Mouse (Mus musculus): ENCODE results near the gene Zfyve9. TPM values are rescaled to one million over a fixed set of nuclear protein-coding genes. Genes with fewer than 3 reads are reported as not detected.
"Not testable (repeated sequence)": the region's sequence is repeated elsewhere in the genome, so short reads cannot be mapped to it uniquely, and the experiment has no call there.

Gene Zfyve9
- polyA plus RNA-seq, 1 experiment from 2014 or later: 6.9 TPM

- H3K9ac ChIP-seq: no peak overlapping the region
- no peak overlapping the region for H3K4me2 ChIP-seq
- H3K27me3 ChIP-seq: no peaks in the 10 kb centered on the region
- peaks cover 9% of the 10 kb centered on the region; the same call in 1 of the 2 replicates for H3K36me3 ChIP-seq
- no peak overlapping the region for H3K4me3 ChIP-seq
- 91% methylated on average over 5 of the region's 5 CpGs for WGBS
- ATAC-seq (ENCODE audit: low FRiP score): no peak
- no peaks in the 10 kb centered on the region for H3K9me3 ChIP-seq
- H3K27ac ChIP-seq: no peak overlapping the region
- H3K4me1 ChIP-seq (replicated peaks): no peaks in the 10 kb centered on the region
These were observed 72.4 kb downstream of the Zfyve9 start for GRCm38 (mm10) chr4:108708209-108708608.

GRCm38 (mm10) chr4:108696934-108697333 lies 83.7 kb downstream of the Zfyve9 start:
- Histone ChIP-seq H3K27me3 (no peaks in the 10 kb centered on the region), H3K4me3 (no peak overlapping the region), H3K9me3 (no peaks in the 10 kb centered on the region), H3K9ac (no peak overlapping the region), H3K27ac (no peak overlapping the region), H3K4me2 (no peak overlapping the region), H3K36me3 (peaks cover 7% of the 10 kb centered on the region), H3K4me1 (replicated peaks) (no peaks in the 10 kb centered on the region)
- ATAC-seq (ENCODE audit: low FRiP score): no peak
- WGBS: 57% methylated on average over 3 of the region's 3 CpGs

GRCm38 (mm10) chr4:108691469-108691868 lies 89.1 kb downstream of the Zfyve9 start:
- Histone ChIP-seq H3K4me1 (replicated peaks) (no peaks in the 10 kb centered on the region), H3K4me2 (no peak overlapping the region), H3K9ac (no peak overlapping the region), H3K4me3 (no peak overlapping the region), H3K36me3 (peaks cover 36% of the 10 kb centered on the region), H3K9me3 (no peaks in the 10 kb centered on the region), H3K27me3 (no peaks in the 10 kb centered on the region), H3K27ac (no peak overlapping the region)
- ATAC-seq (ENCODE audit: low FRiP score): no peak

- no peak for ATAC-seq (ENCODE audit: low FRiP score)
- WGBS: 98% methylated on average over 3 of the region's 3 CpGs
- no peak overlapping the region for H3K4me3 ChIP-seq
- H3K27ac ChIP-seq: no peak overlapping the region
- no peak overlapping the region for H3K9ac ChIP-seq
- H3K4me2 ChIP-seq: no peak overlapping the region
- H3K36me3 ChIP-seq: peaks cover 36% of the 10 kb centered on the region
- H3K27me3 ChIP-seq: no peaks in the 10 kb centered on the region
- no peaks in the 10 kb centered on the region for H3K9me3 ChIP-seq
- H3K4me1 ChIP-seq (replicated peaks): no peaks in the 10 kb centered on the region
These were observed 90.1 kb downstream of the Zfyve9 start for GRCm38 (mm10) chr4:108690479-108690878.

- 88% methylated on average over 6 of the region's 7 CpGs for WGBS
- not testable (repeated sequence) for H3K9me3 ChIP-seq; ATAC-seq (ENCODE audit: low FRiP score); H3K4me2 ChIP-seq; H3K9ac ChIP-seq; H3K27me3 ChIP-seq; H3K4me1 ChIP-seq (replicated peaks); H3K4me3 ChIP-seq; H3K27ac ChIP-seq
- peaks cover 35% of the 10 kb centered on the region for H3K36me3 ChIP-seq
These were observed 93.5 kb downstream of the Zfyve9 start for GRCm38 (mm10) chr4:108687098-108687497.

GRCm38 (mm10) chr4:108686156-108686555 lies 94.4 kb downstream of the Zfyve9 start:
- no peak overlapping the region for H3K4me3 ChIP-seq
- no peak for ATAC-seq (ENCODE audit: low FRiP score)
- H3K36me3 ChIP-seq: peaks cover 33% of the 10 kb centered on the region
- no peak overlapping the region for H3K4me2 ChIP-seq
- no peaks in the 10 kb centered on the region for H3K4me1 ChIP-seq (replicated peaks)
- H3K27ac ChIP-seq: no peak overlapping the region
- 48% methylated on average over 3 of the region's 3 CpGs for WGBS
- H3K9ac ChIP-seq: no peak overlapping the region
- no peaks in the 10 kb centered on the region for H3K27me3 ChIP-seq
- no peaks in the 10 kb centered on the region for H3K9me3 ChIP-seq

- 79% methylated on average over 2 of the region's 2 CpGs for WGBS
- no peaks in the 10 kb centered on the region for H3K27me3 ChIP-seq
- peaks cover 28% of the 10 kb centered on the region for H3K36me3 ChIP-seq
- no peak for ATAC-seq (ENCODE audit: low FRiP score)
- H3K27ac ChIP-seq: no peak overlapping the region
- no peaks in the 10 kb centered on the region for H3K4me1 ChIP-seq (replicated peaks)
- no peak overlapping the region for H3K4me3 ChIP-seq
- H3K9me3 ChIP-seq: no peaks in the 10 kb centered on the region
- H3K4me2 ChIP-seq: no peak overlapping the region
- no peak overlapping the region for H3K9ac ChIP-seq
These were observed 116.2 kb downstream of the Zfyve9 start for GRCm38 (mm10) chr4:108664407-108664806.

GRCm38 (mm10) chr4:108638752-108639151 lies 141.8 kb downstream of the Zfyve9 start:
- no peak for ATAC-seq (ENCODE audit: low FRiP score)
- Histone ChIP-seq H3K9me3 (no peaks in the 10 kb centered on the region), H3K4me3 (no peak overlapping the region), H3K9ac (no peak overlapping the region), H3K4me1 (replicated peaks) (no peaks in the 10 kb centered on the region), H3K4me2 (no peak overlapping the region), H3K36me3 (peaks cover 79% of the 10 kb centered on the region), H3K27me3 (no peaks in the 10 kb centered on the region), H3K27ac (no peak overlapping the region)
- WGBS: 87% methylated on average over 5 of the region's 5 CpGs

GRCm38 (mm10) chr4:108637721-108638120 lies 142.9 kb downstream of the Zfyve9 start:
- H3K9ac ChIP-seq: no peak overlapping the region
- no peak overlapping the region for H3K4me3 ChIP-seq
- WGBS: 89% methylated on average over 3 of the region's 3 CpGs
- H3K27ac ChIP-seq: no peak overlapping the region
- no peaks in the 10 kb centered on the region for H3K4me1 ChIP-seq (replicated peaks)
- peaks cover 80% of the 10 kb centered on the region for H3K36me3 ChIP-seq
- H3K9me3 ChIP-seq: no peaks in the 10 kb centered on the region
- no peak for ATAC-seq (ENCODE audit: low FRiP score)
- H3K27me3 ChIP-seq: no peaks in the 10 kb centered on the region
- H3K4me2 ChIP-seq: no peak overlapping the region

GRCm38 (mm10) chr4:108635101-108635500 lies 145.5 kb downstream of the Zfyve9 start:
- ATAC-seq (ENCODE audit: low FRiP score): no peak
- H3K4me2 ChIP-seq: no peak overlapping the region
- H3K27ac ChIP-seq: no peak overlapping the region
- no peaks in the 10 kb centered on the region for H3K27me3 ChIP-seq
- no peak overlapping the region for H3K9ac ChIP-seq
- H3K4me1 ChIP-seq (replicated peaks): no peaks in the 10 kb centered on the region
- no peaks in the 10 kb centered on the region for H3K9me3 ChIP-seq
- H3K4me3 ChIP-seq: no peak overlapping the region
- H3K36me3 ChIP-seq: peaks cover 81% of the 10 kb centered on the region

GRCm38 (mm10) chr4:108634696-108635095 lies 145.9 kb downstream of the Zfyve9 start:
- H3K36me3 ChIP-seq: peaks cover 85% of the 10 kb centered on the region
- H3K27ac ChIP-seq: no peak overlapping the region
- H3K27me3 ChIP-seq: no peaks in the 10 kb centered on the region
- ATAC-seq (ENCODE audit: low FRiP score): no peak
- 47% methylated on average over 4 of the region's 4 CpGs for WGBS
- H3K9ac ChIP-seq: no peak overlapping the region
- H3K4me2 ChIP-seq: no peak overlapping the region
- H3K9me3 ChIP-seq: no peaks in the 10 kb centered on the region
- no peak overlapping the region for H3K4me3 ChIP-seq
- H3K4me1 ChIP-seq (replicated peaks): no peaks in the 10 kb centered on the region

- Histone ChIP-seq H3K9ac (no peak overlapping the region), H3K4me3 (no peak overlapping the region), H3K36me3 (peaks cover 88% of the 10 kb centered on the region), H3K4me1 (replicated peaks) (no peaks in the 10 kb centered on the region), H3K9me3 (no peaks in the 10 kb centered on the region), H3K27me3 (no peaks in the 10 kb centered on the region), H3K4me2 (no peak overlapping the region), H3K27ac (peak overlapping the region; percentile 40; the same call in 1 of the 2 replicates)
- 52% methylated on average over 12 of the region's 12 CpGs for WGBS
- ATAC-seq (ENCODE audit: low FRiP score): no peak
These were observed 146.9 kb downstream of the Zfyve9 start for GRCm38 (mm10) chr4:108633703-108634102.

GRCm38 (mm10) chr4:108631616-108632015 lies 149.0 kb downstream of the Zfyve9 start:
- no peak overlapping the region for H3K9ac ChIP-seq
- H3K4me1 ChIP-seq (replicated peaks): no peaks in the 10 kb centered on the region
- no peaks in the 10 kb centered on the region for H3K27me3 ChIP-seq
- no peak overlapping the region for H3K4me3 ChIP-seq
- H3K36me3 ChIP-seq: peaks cover 94% of the 10 kb centered on the region
- 95% methylated on average over 4 of the region's 4 CpGs for WGBS
- no peak for ATAC-seq (ENCODE audit: low FRiP score)
- no peak overlapping the region for H3K27ac ChIP-seq
- H3K9me3 ChIP-seq: no peaks in the 10 kb centered on the region
- H3K4me2 ChIP-seq: no peak overlapping the region

- H3K4me3 ChIP-seq: no peak overlapping the region
- H3K27ac ChIP-seq: no peak overlapping the region
- H3K4me2 ChIP-seq: no peak overlapping the region
- H3K36me3 ChIP-seq: peaks cover 96% of the 10 kb centered on the region
- H3K27me3 ChIP-seq: no peaks in the 10 kb centered on the region
- H3K9ac ChIP-seq: no peak overlapping the region
- H3K9me3 ChIP-seq: no peaks in the 10 kb centered on the region
- ATAC-seq (ENCODE audit: low FRiP score): no peak
- no peaks in the 10 kb centered on the region for H3K4me1 ChIP-seq (replicated peaks)
- 95% methylated on average over 9 of the region's 9 CpGs for WGBS
These were observed 150.5 kb downstream of the Zfyve9 start for GRCm38 (mm10) chr4:108630096-108630495.
